Mouse (Mus musculus): ENCODE results near the gene Fgfr2. TPM values are rescaled to one million over a fixed set of nuclear protein-coding genes. Genes with fewer than 3 reads are reported as not detected.

Gene Fgfr2
- polyA plus RNA-seq, 1 experiment from 2014 or later: 92.5 TPM

DNA sequence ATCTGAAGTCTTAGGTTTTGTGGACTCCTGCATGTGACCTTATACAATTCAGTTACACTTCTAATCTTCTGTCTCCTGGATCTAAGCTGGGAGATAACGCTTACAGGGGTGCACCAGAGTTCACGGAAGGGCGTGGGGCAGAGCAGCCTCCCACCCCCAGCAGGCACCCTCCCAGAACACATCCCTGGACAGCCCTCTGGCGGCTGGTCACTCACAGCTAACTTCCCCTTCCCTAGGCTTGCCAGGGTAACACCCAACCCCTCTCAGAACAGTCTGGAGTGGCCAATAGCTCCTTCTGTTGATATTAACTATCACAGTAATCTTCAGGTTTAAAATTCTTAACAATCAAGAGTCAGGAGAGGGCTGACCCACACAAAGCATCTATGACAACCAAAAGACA, 75.9 kb downstream of the Fgfr2 start:
- H3K36me3 ChIP-seq: peaks cover 57% of the 10 kb centered on the region
- WGBS: 87% methylated on average over 4 of the region's 4 CpGs
- peaks cover 19% of the 10 kb centered on the region for H3K4me1 ChIP-seq (replicated peaks)

DNA sequence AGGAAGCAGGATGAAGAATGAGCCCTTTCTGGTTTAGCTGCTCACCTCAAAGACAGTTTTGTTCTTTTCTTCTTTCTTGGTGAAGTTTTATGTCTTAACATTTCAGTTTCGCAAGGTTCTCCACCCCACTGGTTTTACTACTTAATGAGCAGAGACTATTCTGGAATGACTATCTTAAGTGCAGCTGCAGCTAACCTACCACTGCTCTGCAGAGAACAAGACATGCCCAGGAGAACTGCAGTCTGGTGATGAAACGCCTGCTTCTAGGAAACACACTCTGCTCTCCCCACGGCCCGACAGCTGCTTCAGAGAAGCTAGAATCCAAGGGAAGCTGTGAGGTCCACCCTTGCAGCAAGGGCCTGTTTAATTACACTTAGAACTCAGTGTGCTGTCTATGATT, 78.4 kb downstream of the Fgfr2 start:
- Histone ChIP-seq H3K4me3 (no peak overlapping the region), H3K9me3 (no peaks in the 10 kb centered on the region), H3K27me3 (ENCODE audit: insufficient read depth, poor library complexity, severe bottlenecking) (no peaks in the 10 kb centered on the region), H3K4me1 (replicated peaks) (peaks cover 40% of the 10 kb centered on the region), H3K36me3 (peaks cover 40% of the 10 kb centered on the region), H3K27ac (no peak overlapping the region)
- 85% methylated on average over 4 of the region's 4 CpGs for WGBS
- no peak for DNase-seq (ENCODE audit: low spot score)

More for the DNA sequence above, 75.9 kb downstream of the Fgfr2 start:
- Histone ChIP-seq H3K27me3 (ENCODE audit: insufficient read depth, poor library complexity, severe bottlenecking) (no peaks in the 10 kb centered on the region), H3K27ac (no peak overlapping the region), H3K4me3 (no peak overlapping the region), H3K9me3 (no peaks in the 10 kb centered on the region)
- DNase-seq (ENCODE audit: low spot score): no peak

- Histone ChIP-seq H3K27me3 (ENCODE audit: insufficient read depth, poor library complexity, severe bottlenecking) (no peaks in the 10 kb centered on the region), H3K4me1 (replicated peaks) (peaks cover 49% of the 10 kb centered on the region), H3K27ac (no peak overlapping the region; the same call in 1 of the 2 replicates), H3K9me3 (no peaks in the 10 kb centered on the region), H3K36me3 (peaks cover 34% of the 10 kb centered on the region), H3K4me3 (no peak overlapping the region)
- 84% methylated on average over 3 of the region's 3 CpGs for WGBS
- no peak for DNase-seq (ENCODE audit: low spot score)
These were observed 81.4 kb downstream of the Fgfr2 start for GRCm38 (mm10) chr7:133041784-133042183.

DNA sequence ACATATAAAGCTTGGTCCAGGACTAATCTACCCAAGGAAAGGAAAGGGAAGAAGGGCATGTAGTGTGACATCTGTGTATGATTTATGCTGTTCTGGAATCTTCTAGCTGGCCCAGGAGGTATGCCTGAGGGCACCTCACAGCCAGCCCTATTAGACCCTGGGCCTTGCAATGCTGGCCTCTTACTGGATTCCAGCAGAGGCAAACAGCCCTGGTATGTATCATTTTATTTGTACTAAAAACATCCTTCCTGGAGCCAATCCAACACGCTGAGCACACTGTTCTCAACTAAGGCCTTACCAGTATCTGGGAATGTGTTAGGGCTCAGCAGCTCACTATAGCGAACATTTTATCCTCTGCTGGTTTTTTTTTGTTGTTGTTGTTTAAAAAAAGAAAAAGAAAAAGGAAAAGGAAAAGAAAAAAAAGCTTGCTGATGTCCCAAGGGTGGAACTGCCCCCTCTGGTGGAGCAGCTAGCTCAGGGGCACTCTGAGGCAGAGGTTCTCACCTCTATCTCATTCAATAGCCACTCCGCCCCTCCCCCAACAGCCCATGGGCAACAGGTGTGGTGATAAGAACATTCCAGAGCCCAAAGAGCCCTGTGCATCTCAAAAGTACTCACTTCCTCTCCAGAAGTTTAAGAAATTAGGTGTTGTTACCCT, 82.3 kb downstream of the Fgfr2 start:
- no peak overlapping the region for H3K4me3 ChIP-seq
- no peak for DNase-seq (ENCODE audit: low spot score)
- peaks cover 26% of the 10 kb centered on the region for H3K36me3 ChIP-seq
- H3K9me3 ChIP-seq: no peaks in the 10 kb centered on the region
- no peak overlapping the region for H3K27ac ChIP-seq
- WGBS: 80% methylated on average over 3 of the region's 3 CpGs
- peaks cover 59% of the 10 kb centered on the region for H3K4me1 ChIP-seq (replicated peaks)
- no peaks in the 10 kb centered on the region for H3K27me3 ChIP-seq (ENCODE audit: insufficient read depth, poor library complexity, severe bottlenecking)

GRCm38 (mm10) chr7:133039556-133040255, 83.4 kb downstream of the Fgfr2 start:
- H3K4me3 ChIP-seq: no peak overlapping the region
- WGBS: 86% methylated on average over 3 of the region's 3 CpGs
- H3K36me3 ChIP-seq: peaks cover 17% of the 10 kb centered on the region
- no peaks in the 10 kb centered on the region for H3K9me3 ChIP-seq
- peak overlapping the region; percentile 62 for H3K27ac ChIP-seq
- H3K4me1 ChIP-seq (replicated peaks): peaks cover 70% of the 10 kb centered on the region
- no peak for DNase-seq (ENCODE audit: low spot score)
- no peaks in the 10 kb centered on the region for H3K27me3 ChIP-seq (ENCODE audit: insufficient read depth, poor library complexity, severe bottlenecking)

- no peaks in the 10 kb centered on the region for H3K9me3 ChIP-seq
These were observed 85.5 kb downstream of the Fgfr2 start for GRCm38 (mm10) chr7:133037618-133038017.

DNA sequence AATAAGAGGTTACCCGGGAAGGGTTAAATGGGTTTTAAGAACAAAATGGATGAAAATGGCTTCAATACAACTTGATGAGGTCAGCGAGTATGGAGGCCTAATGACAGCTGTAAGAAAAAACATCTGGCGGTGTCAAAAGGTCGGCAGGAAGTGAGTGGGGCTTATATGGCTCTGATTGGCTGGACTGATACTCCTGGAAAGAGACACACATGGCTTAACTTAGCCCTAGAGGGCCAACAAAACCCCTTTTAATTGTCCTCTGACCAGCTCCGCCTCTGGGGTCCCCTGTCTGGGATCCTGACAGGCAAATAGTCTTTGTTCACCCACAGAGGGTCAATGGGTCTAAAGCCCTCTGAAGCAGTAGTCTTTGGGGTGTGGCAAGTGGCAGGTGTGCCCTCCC, 85.9 kb downstream of the Fgfr2 start:
- 45% methylated on average over 5 of the region's 5 CpGs for WGBS
- H3K27me3 ChIP-seq (ENCODE audit: insufficient read depth, poor library complexity, severe bottlenecking): no peaks in the 10 kb centered on the region
- no peaks in the 10 kb centered on the region for H3K9me3 ChIP-seq
- no peak overlapping the region for H3K4me3 ChIP-seq
- H3K4me1 ChIP-seq (replicated peaks): peaks cover 91% of the 10 kb centered on the region
- DNase-seq (ENCODE audit: low spot score): peak; percentile 75
- H3K36me3 ChIP-seq: peaks cover 6% of the 10 kb centered on the region; the same call in 1 of the 2 replicates
- peak overlapping the region; percentile 68 for H3K27ac ChIP-seq

More at GRCm38 (mm10) chr7:133037618-133038017, 85.5 kb downstream of the Fgfr2 start:
- WGBS: 52% methylated on average over 4 of the region's 4 CpGs
- Histone ChIP-seq H3K4me1 (replicated peaks) (peaks cover 91% of the 10 kb centered on the region), H3K27ac (peak overlapping the region; percentile 68), H3K4me3 (no peak overlapping the region), H3K27me3 (ENCODE audit: insufficient read depth, poor library complexity, severe bottlenecking) (no peaks in the 10 kb centered on the region), H3K36me3 (peaks cover 6% of the 10 kb centered on the region; the same call in 1 of the 2 replicates)
- DNase-seq (ENCODE audit: low spot score): no peak

- DNase-seq (ENCODE audit: low spot score): no peak
- no peaks in the 10 kb centered on the region for H3K9me3 ChIP-seq
- H3K4me3 ChIP-seq: no peak overlapping the region
- H3K4me1 ChIP-seq (replicated peaks): peaks cover 82% of the 10 kb centered on the region
- peaks cover 6% of the 10 kb centered on the region; the same call in 1 of the 2 replicates for H3K36me3 ChIP-seq
- H3K27me3 ChIP-seq (ENCODE audit: insufficient read depth, poor library complexity, severe bottlenecking): no peaks in the 10 kb centered on the region
- 0 out of 2 replicates have a peak overlapping the region, but pooled peaks have one; percentile 35 for H3K27ac ChIP-seq
These were observed 87.2 kb downstream of the Fgfr2 start for GRCm38 (mm10) chr7:133035901-133036300.

DNA sequence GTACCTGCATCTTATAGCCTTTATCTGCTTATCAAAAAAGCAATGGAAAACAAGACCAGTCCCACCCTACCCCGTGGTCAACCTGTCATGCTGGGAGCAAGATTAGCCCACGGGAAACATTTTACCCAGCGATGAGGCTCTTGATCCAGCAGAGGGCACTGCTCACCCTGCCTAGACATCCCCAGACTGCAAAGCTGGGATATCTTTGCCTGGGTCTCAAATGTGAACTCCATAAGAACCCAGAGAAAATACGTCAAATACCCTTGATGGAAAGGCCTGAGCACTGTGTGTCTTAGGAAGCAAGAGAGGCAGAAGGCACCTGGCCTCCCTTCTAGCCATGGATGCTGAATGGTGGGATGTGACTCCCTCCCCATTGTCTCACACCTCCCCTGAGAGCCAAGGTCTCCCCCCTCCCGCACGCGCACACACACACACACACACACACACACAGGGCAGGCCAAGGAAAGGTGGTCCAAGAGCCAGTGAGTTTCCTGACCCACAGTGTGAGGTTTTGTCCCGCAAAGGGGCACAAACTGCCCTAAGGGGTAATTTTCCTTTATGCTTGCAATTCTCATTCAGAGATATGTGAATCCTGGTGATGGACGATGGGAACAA, 90.5 kb downstream of the Fgfr2 start:
- peak; percentile 67 for DNase-seq (ENCODE audit: low spot score)
- H3K27me3 ChIP-seq (ENCODE audit: insufficient read depth, poor library complexity, severe bottlenecking): no peaks in the 10 kb centered on the region
- 54% methylated on average over 9 of the region's 9 CpGs for WGBS
- H3K9me3 ChIP-seq: no peaks in the 10 kb centered on the region
- peaks cover 59% of the 10 kb centered on the region for H3K4me1 ChIP-seq (replicated peaks)
- peak overlapping the region; percentile 80 for H3K27ac ChIP-seq
- H3K36me3 ChIP-seq: peaks cover 22% of the 10 kb centered on the region; the same call in 1 of the 2 replicates
- H3K4me3 ChIP-seq: no peak overlapping the region

DNA sequence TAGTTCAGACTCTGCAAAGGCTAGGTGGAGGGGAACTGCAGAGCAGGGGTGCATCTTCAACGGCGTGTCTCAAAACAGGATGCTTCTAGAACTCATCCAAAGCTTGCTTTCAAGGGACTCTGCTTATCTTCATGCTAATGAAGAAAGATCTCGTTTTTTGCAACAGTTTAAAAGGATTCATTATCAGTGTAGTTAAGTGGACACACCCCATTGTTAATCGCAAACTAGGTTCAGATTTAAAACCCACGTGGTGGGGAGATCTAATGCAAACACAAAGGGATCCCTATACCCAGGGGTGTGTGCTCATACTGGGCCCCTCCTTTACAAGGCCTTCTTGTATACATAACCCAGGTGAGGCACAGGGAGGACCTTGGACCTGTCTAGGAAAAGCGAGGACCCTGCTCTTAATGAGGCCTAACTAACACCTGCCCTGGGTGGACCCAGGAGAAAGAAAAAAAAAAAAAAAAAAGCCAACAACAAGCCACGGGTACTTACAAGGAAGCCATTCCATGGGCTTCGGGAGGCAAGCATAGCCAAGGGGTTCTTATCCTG, 93.6 kb downstream of the Fgfr2 start:
- peaks cover 26% of the 10 kb centered on the region; the same call in 1 of the 2 replicates for H3K36me3 ChIP-seq
- WGBS: 89% methylated on average over 8 of the region's 8 CpGs
- no peaks in the 10 kb centered on the region for H3K9me3 ChIP-seq
- no peak overlapping the region for H3K4me3 ChIP-seq
- H3K4me1 ChIP-seq (replicated peaks): peaks cover 54% of the 10 kb centered on the region
- H3K27ac ChIP-seq: no peak overlapping the region
- DNase-seq (ENCODE audit: low spot score): no peak
- no peaks in the 10 kb centered on the region for H3K27me3 ChIP-seq (ENCODE audit: insufficient read depth, poor library complexity, severe bottlenecking)

- Histone ChIP-seq H3K4me1 (replicated peaks) (peaks cover 49% of the 10 kb centered on the region), H3K4me3 (no peak overlapping the region), H3K27ac (no peak overlapping the region), H3K27me3 (ENCODE audit: insufficient read depth, poor library complexity, severe bottlenecking) (no peaks in the 10 kb centered on the region), H3K36me3 (peaks cover 28% of the 10 kb centered on the region; the same call in 1 of the 2 replicates), H3K9me3 (no peaks in the 10 kb centered on the region)
- DNase-seq (ENCODE audit: low spot score): no peak
- WGBS: 94% methylated on average over 8 of the region's 8 CpGs
These were observed 94.1 kb downstream of the Fgfr2 start for GRCm38 (mm10) chr7:133029004-133029403.

DNA sequence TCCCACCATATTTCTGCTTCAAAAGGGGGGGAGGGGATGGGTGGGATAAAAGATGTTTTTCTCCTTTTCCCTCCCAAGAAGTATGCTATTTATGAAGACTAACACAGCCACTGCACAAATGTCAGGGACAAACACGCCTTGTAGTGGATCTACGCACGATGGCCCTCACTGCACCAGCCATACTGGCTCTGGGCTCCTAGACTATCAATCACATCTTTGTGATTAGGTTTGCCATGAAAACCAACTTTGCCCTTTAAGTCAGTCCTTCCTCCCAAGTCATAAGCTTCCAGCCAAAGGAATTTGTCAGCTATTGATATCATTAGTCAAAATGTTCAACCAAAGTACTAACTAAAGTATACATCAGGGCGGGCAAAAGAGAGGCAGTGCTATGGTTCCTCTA, 95.2 kb downstream of the Fgfr2 start:
- H3K36me3 ChIP-seq: peaks cover 34% of the 10 kb centered on the region
- H3K9me3 ChIP-seq: no peaks in the 10 kb centered on the region
- 92% methylated on average over 4 of the region's 4 CpGs for WGBS
- no peaks in the 10 kb centered on the region for H3K27me3 ChIP-seq (ENCODE audit: insufficient read depth, poor library complexity, severe bottlenecking)
- peaks cover 38% of the 10 kb centered on the region for H3K4me1 ChIP-seq (replicated peaks)
- no peak for DNase-seq (ENCODE audit: low spot score)
- H3K27ac ChIP-seq: no peak overlapping the region
- no peak overlapping the region for H3K4me3 ChIP-seq

DNA sequence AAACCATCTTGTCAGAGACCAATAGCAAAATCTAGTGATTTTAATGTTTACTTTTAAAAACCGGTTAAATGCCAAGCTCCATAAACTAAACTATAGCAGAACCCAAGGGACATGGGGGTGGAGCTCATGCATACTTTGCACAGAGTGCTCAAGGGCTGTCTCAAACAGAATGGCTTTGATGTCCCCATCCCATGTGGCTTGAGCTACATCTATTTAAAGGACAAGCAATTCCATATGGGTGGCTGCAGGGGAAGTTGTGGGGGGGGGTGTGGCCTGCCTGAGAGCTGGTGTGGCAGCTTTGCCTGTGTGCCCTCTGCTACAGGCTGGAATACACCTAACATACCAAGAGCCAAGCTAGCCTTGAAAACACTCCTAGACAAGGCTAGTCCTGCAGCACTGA, 98.5 kb downstream of the Fgfr2 start:
- Histone ChIP-seq H3K4me3 (no peak overlapping the region), H3K9me3 (no peaks in the 10 kb centered on the region), H3K36me3 (peaks cover 36% of the 10 kb centered on the region), H3K27ac (no peak overlapping the region), H3K27me3 (ENCODE audit: insufficient read depth, poor library complexity, severe bottlenecking) (no peaks in the 10 kb centered on the region), H3K4me1 (replicated peaks) (peaks cover 47% of the 10 kb centered on the region)
- no peak for DNase-seq (ENCODE audit: low spot score)
- WGBS: 70% methylated on average over 1 of the region's 1 CpGs

Data from hindbrain, embryonic 10.5 days (tissue).